Mouse (Mus musculus) adrenal gland, postnatal 25 days (tissue): ENCODE measurements around the gene Syde2. TPM values are rescaled to one million over a fixed set of nuclear protein-coding genes. Genes with fewer than 3 reads are reported as not detected.

Experiments
- DNase-seq: peaks from one replicate; pipeline ENCODE4 v3.0.0; 2021; ENCODE audit warnings: mixed read lengths
- total RNA-seq: library from RNA; stranded (reverse); gene quantifications from 2 replicates; pipeline ENCODE4 v1.2.3, GENCODE M21; 2021

Gene Syde2
- total RNA-seq, 1 experiment from 2014 or later = 9.2 TPM

DNA sequence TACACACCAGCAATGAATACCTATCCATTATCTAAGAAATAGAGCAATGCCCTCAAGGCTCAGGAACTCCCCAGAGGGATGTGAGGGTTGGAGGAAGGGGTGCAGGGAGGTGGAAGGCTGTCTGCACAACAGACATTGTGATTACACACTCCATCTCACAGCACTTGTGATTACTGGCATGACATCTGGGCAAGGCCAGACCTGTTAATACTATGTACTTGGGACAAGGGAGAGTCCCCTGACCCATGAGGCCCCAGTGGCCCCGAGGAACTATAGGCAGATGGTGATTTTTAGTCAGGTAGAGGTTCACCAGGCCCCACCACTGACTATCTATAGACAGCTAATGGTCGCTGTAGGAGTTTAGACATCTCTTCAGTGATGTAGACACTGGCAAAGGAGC lies 66.2 kb downstream of the Syde2 start:
- DNase-seq = no peak

DNA sequence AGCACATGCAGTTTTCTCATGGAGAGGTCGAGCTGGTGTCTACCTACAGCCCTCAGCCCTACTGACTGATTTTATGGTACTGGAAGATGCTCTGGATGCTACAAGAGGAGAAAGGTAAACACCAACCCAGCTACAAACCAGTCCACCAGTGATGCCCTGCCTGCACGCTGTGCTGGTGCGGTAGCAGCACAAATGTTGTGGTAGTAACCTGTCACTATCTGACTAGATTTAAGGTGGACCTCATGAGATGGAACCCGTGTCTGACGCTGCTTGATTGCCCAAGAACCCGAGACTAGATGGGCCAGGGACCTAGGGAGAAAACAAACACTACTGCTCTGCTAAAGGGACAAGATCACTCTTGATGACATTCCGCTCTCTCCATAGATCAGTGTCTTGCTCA lies 69.5 kb downstream of the Syde2 start:
- no peak for DNase-seq

DNA sequence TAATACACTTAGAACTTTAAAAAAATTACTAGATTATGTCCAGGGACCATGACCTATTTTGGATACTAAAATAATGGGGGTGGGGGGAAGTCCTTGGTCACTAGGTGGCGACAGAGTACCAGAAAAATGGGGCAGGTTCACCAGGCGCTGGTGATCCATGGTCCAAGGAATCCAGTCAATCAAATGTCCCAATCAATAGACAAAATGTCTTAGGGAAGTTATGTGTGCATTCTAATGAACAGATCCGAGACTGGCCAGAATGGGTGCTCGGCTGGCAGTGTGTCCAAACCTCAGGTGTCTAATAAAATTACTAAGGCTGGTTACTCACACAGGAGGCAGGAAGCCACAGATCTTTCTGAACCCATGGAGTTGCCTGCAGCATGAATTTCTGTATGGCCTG lies 70.6 kb downstream of the Syde2 start:
- DNase-seq = peak; percentile 58

DNA sequence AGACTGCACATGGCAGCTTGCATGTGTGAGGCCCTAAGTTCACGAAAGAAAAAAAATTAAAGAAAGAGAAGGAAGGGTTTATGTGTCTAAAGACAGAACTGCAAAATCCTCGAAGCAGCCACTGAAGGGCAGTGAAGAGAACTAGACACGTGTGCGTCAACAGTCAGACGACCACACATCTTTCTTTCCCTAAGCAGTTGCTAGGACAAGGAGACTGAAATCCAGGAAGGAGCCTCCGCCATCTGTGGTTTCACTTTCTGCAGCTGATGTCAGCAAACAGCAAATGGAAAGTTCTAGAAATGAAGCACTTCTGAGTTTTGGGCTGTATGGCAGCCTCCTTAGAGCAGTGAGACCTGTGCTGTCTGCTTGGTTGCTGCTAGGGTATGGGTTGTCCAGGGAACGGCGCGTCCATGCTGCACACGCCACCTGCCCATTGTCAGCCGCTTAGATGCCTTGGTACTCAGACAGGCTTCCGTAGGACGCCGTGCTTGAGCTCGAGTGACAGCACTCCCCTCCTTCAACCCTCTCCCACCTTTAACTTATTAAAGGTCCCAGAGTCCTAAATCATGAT lies 71.8 kb downstream of the Syde2 start:
- DNase-seq = no peak

DNA sequence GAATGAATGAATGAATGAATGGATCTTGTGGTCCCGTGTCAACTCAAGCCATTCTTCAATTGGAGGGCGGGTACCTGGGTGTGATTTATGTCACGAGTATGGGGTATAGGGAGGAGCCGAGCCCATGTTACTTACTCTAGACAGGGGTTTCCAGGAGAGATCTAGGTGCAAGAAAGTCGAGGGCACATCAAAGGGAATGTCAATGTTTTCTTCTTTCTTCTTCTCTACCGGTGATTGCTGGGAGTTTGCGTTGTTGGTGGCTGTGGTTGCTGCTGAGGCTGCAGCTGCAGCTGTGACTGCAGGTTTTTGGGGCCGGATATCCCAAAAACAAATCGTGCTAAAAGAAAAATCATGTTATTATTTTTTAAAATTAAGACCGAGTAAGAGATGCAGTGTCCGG lies 75.5 kb downstream of the Syde2 start:
- no peak for DNase-seq

DNA sequence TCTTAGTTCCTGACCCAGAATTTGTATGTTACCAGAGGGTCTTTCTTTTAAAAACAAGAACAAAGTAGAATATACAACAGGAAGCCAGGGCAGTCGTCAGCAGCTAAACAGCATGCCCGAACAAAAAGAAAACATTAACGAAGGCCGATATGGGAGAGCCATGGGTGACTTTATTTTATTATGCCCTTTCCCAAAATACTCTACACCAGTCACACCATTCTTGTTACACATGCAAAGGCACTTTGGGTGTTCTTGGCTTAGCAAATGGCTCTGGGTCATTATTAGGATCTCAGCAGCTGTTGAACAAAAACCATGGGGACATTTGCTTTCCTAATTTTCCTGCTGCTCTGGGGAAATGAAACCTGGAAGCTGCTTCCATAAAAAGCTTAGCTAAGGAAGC lies 81.6 kb downstream of the Syde2 start:
- DNase-seq = no peak

Other genes with a start within 250 kb of the Syde2 start
- gene Ddah1, start 229.2 kb upstream of the Syde2 start, total RNA-seq = 1.5 and 1.6 TPM in 2 replicates
- gene Bcl10, start 65.1 kb upstream of the Syde2 start, total RNA-seq = 24.5 and 25.1 TPM in 2 replicates
- gene 2410004B18Rik, start 49.9 kb upstream of the Syde2 start, total RNA-seq = 23.7 and 28.7 TPM in 2 replicates
- not detected in 2 replicates for gene Wdr63, start 120.3 kb downstream of the Syde2 start, total RNA-seq
- gene Mcoln3, start 129.6 kb downstream of the Syde2 start, total RNA-seq = not detected in 2 replicates
- not detected in 2 replicates for gene Mcoln2, start 162.0 kb downstream of the Syde2 start, total RNA-seq
- 0.38 and 0.39 TPM in 2 replicates for gene Lpar3, start 233.1 kb downstream of the Syde2 start, total RNA-seq